Mouse (Mus musculus) heart, embryonic 11.5 days (tissue): ENCODE results near the gene Ap5z1. TPM values are rescaled to one million over a fixed set of nuclear protein-coding genes. Genes with fewer than 3 reads are reported as not detected.

Experiments used
- ATAC-seq: fragments of 200-750 bp; cut with Nextera tagmentation; replicated peaks from 2 replicates; pipeline ENCODE4 v1.8.0; 2017; ENCODE audit warnings: moderate library complexity; ENCODE audit not compliant: insufficient number of reproducible peaks, low FRiP score, low TSS enrichment
- H3K27ac ChIP-seq: fragments of 300-500 bp; sonication (generic); 2 replicates; pipeline ENCODE4 v1.5.1; 2014; ENCODE audit warnings: mild to moderate bottlenecking, low read depth, low read length
- H3K27me3 ChIP-seq: fragments of 300-500 bp; sonication (generic); 2 replicates; pipeline ENCODE4 v1.6.1; 2014; ENCODE audit warnings: mild to moderate bottlenecking, low read length, mixed read lengths; ENCODE audit not compliant: control insufficient read depth, insufficient read depth
- H3K36me3 ChIP-seq: fragments of 300-500 bp; sonication (generic); 2 replicates; pipeline ENCODE4 v1.6.1; 2014; ENCODE audit warnings: mild to moderate bottlenecking, low read length, moderate library complexity, mixed read lengths; ENCODE audit not compliant: control insufficient read depth, insufficient read depth
- H3K4me1 ChIP-seq: fragments of 300-500 bp; sonication (generic); 2 replicates; pipeline ENCODE4 v1.6.1; 2014; ENCODE audit warnings: low read length; ENCODE audit not compliant: control insufficient read depth, insufficient read depth
- H3K4me2 ChIP-seq: fragments of 300-500 bp; sonication (generic); 2 replicates; pipeline ENCODE4 v1.6.1; 2014; ENCODE audit warnings: mild to moderate bottlenecking, moderate library complexity
- H3K4me3 ChIP-seq: fragments of 300-500 bp; sonication (generic); 2 replicates; pipeline ENCODE4 v1.5.1; 2014; ENCODE audit warnings: low read depth, low read length
- H3K9ac ChIP-seq: fragments of 300-500 bp; sonication (generic); 2 replicates; pipeline ENCODE4 v1.6.1; 2014; ENCODE audit warnings: mild to moderate bottlenecking, low read depth, low read length, moderate library complexity
- H3K9me3 ChIP-seq: fragments of 300-500 bp; sonication (generic); replicated peaks from 2 replicates; pipeline ENCODE4 v1.6.1; 2016; ENCODE audit warnings: low read length; ENCODE audit not compliant: control insufficient read depth
- WGBS: fragments of 180-500 bp; shearing (Covaris S2); extraction: QIAGEN DNeasy Blood & Tissue Kit; methylation state at CpG from one replicate; pipeline ENCODE4 v1.1.7; 2014; ENCODE audit not compliant: insufficient replicate concordance; 5-methylcytosine and 5-hydroxymethylcytosine counted together
- polyA plus RNA-seq: library from polyadenylated mRNA; unstranded; fragments of >200 nt; fragmentation: Nextera tagmentation; extraction: Ambion mirVana; gene quantifications from 2 replicates; pipeline ENCODE4 v1.2.1, GENCODE M21; 2014

The Ap5z1 gene
- polyA plus RNA-seq, 1 experiment from 2014 or later = 6.4 TPM

DNA sequence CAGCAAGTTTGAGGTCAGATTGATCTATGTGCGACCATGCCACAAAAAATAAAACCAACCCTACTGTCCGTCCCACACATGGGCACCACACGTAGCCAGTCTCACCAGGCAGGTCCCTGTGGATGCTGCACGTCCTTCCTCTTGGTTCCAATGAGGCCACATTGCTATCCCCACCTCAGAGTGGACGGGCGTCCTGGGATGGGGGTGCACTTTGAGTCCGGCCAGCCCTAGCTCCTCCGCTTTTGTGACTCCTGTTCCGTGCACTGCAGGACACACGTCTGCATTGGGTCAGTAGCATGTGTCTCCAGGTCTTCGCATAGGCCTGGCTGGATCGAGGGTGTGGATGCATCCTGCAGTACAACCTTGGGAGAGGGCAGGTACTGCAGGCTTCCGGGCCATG lies 4.6 kb downstream of the Ap5z1 start:
- ATAC-seq = no peak
- Histone ChIP-seq H3K9me3 (no peaks in the 10 kb centered on the region), H3K9ac (no peak overlapping the region), H3K4me3 (no peak overlapping the region), H3K36me3 (peaks cover 14% of the 10 kb centered on the region), H3K27ac (no peak overlapping the region), H3K4me1 (peaks cover 3% of the 10 kb centered on the region; the same call in 1 of the 2 replicates), H3K4me2 (no peak overlapping the region), H3K27me3 (no peaks in the 10 kb centered on the region)
- WGBS = 90% methylated on average over 13 of the region's 13 CpGs

GRCm38 (mm10) chr5:142469796-142470195 lies 6.1 kb downstream of the Ap5z1 start:
- H3K36me3 ChIP-seq = peaks cover 14% of the 10 kb centered on the region
- H3K4me1 ChIP-seq = peaks cover 2% of the 10 kb centered on the region; the same call in 1 of the 2 replicates
- H3K27me3 ChIP-seq = no peaks in the 10 kb centered on the region
- no peak overlapping the region for H3K4me2 ChIP-seq
- no peaks in the 10 kb centered on the region for H3K9me3 ChIP-seq
- no peak overlapping the region for H3K4me3 ChIP-seq
- ATAC-seq = no peak; the same call in 1 of the 2 replicates
- no peak overlapping the region for H3K9ac ChIP-seq
- no peak overlapping the region for H3K27ac ChIP-seq
- WGBS = 87% methylated on average over 11 of the region's 11 CpGs

- H3K9me3 ChIP-seq = no peaks in the 10 kb centered on the region
- no peak overlapping the region for H3K4me3 ChIP-seq
- H3K4me2 ChIP-seq = no peak overlapping the region
- ATAC-seq = no peak
- peaks cover 13% of the 10 kb centered on the region for H3K36me3 ChIP-seq
- H3K9ac ChIP-seq = no peak overlapping the region
- H3K27ac ChIP-seq = no peak overlapping the region
- H3K4me1 ChIP-seq = no peaks in the 10 kb centered on the region
- no peaks in the 10 kb centered on the region for H3K27me3 ChIP-seq
- WGBS = 66% methylated on average over 10 of the region's 10 CpGs
Observed at GRCm38 (mm10) chr5:142473696-142474095, 10.0 kb downstream of the Ap5z1 start.

DNA sequence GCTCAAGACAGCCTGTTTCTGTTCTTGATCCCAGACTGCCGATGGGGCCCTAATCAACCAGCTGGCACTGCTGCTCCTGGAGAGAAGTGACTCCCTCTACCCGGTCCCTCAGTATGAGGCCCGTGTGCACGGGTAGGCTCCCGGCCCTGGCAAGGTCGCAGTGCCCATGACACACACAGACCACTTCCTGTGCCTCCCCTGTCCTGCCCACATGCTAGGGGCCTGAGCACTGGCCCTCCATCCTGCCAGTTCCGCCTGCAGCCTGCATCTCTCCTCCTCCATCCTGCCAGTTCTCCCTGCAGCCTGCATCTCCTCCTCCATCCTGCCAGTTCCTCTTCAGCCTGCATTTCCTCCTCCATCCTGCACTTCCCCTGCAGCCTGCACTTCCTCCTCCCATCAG lies 11.9 kb downstream of the Ap5z1 start:
- 68% methylated on average over 7 of the region's 7 CpGs for WGBS
- Histone ChIP-seq H3K9ac (no peak overlapping the region), H3K4me1 (no peaks in the 10 kb centered on the region), H3K9me3 (no peaks in the 10 kb centered on the region), H3K36me3 (0 out of 2 replicates have a peak, but pooled peaks cover 3% of the 10 kb centered on the region), H3K4me2 (no peak overlapping the region), H3K27me3 (no peaks in the 10 kb centered on the region), H3K4me3 (no peak overlapping the region), H3K27ac (no peak overlapping the region)
- ATAC-seq = no peak

DNA sequence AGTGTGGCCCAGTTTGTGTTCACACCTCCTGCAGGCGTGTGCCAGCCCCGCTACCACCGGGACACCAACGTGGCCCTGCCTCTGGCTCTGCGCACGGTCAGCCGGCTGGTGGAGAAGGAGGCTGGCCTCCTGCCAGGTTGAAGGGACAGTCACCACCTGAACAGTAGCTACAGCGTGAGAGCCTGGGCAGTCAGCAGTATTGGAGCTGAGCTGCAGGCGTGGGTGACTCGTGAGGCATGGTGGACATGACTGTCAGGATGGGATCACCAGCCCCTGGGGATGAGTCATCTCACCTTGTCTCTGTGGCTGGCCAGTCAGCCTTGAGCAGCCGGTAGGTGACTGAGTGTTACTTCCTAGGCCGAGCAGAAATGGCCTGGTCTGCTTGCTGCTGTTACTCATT lies 13.6 kb downstream of the Ap5z1 start:
- WGBS = 81% methylated on average over 12 of the region's 12 CpGs
- H3K27me3 ChIP-seq = no peaks in the 10 kb centered on the region
- H3K9me3 ChIP-seq = no peaks in the 10 kb centered on the region
- H3K36me3 ChIP-seq = no peaks in the 10 kb centered on the region
- no peak overlapping the region for H3K4me3 ChIP-seq
- no peak for ATAC-seq
- H3K9ac ChIP-seq = no peak overlapping the region
- H3K4me1 ChIP-seq = no peaks in the 10 kb centered on the region
- no peak overlapping the region for H3K27ac ChIP-seq
- H3K4me2 ChIP-seq = no peak overlapping the region

DNA sequence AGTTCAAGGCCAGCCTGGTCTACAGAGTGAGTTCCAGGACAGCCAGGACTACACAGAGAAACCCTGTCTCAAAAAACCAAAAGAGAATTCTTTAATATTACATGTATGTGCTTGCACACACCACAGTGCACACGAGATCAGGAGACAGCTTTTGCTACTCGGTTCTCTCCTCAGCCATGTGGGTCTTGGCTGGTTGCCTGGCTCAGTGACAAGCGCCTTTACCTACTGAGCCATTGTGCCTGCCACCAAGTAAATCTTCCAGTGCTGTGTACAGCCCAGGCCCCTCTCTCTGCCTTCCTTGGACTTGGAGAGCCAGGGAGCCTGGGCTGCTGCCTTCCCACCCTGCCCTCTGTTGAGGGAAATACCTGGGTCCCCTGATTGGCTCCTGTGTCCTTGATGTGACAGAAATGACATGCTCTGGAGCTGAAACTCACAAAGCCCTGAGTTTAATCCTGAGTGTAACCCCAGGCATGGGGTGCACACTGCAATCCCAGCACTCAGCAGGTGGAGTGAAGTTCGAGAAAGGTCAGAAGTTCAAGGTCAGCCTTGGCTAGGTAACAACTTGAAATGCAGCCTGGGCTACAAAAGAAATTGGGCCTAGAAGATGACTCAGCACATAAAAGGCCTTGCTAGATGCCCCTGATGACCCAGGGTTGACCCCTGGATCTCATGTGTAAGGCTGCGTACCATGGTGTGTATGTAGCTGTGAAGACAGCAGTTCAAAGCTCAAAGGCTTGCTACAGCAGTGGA lies 14.3 kb downstream of the Ap5z1 start:
- no peak overlapping the region for H3K9ac ChIP-seq
- no peaks in the 10 kb centered on the region for H3K9me3 ChIP-seq
- no peaks in the 10 kb centered on the region for H3K27me3 ChIP-seq
- H3K27ac ChIP-seq = no peak overlapping the region
- H3K4me1 ChIP-seq = no peaks in the 10 kb centered on the region
- ATAC-seq = no peak
- 83% methylated on average over 5 of the region's 5 CpGs for WGBS
- no peak overlapping the region for H3K4me3 ChIP-seq
- no peaks in the 10 kb centered on the region for H3K36me3 ChIP-seq
- no peak overlapping the region for H3K4me2 ChIP-seq

- Histone ChIP-seq H3K9me3 (no peaks in the 10 kb centered on the region), H3K27ac (no peak overlapping the region), H3K4me3 (no peak overlapping the region; the same call in 1 of the 2 replicates), H3K27me3 (no peaks in the 10 kb centered on the region), H3K4me1 (no peaks in the 10 kb centered on the region), H3K36me3 (no peaks in the 10 kb centered on the region), H3K4me2 (peak overlapping the region; percentile 37), H3K9ac (no peak overlapping the region)
- WGBS = 29% methylated on average over 17 of the region's 17 CpGs
- peak; percentile 33 for ATAC-seq
Observed at GRCm38 (mm10) chr5:142478829-142479435, 15.2 kb downstream of the Ap5z1 start.

DNA sequence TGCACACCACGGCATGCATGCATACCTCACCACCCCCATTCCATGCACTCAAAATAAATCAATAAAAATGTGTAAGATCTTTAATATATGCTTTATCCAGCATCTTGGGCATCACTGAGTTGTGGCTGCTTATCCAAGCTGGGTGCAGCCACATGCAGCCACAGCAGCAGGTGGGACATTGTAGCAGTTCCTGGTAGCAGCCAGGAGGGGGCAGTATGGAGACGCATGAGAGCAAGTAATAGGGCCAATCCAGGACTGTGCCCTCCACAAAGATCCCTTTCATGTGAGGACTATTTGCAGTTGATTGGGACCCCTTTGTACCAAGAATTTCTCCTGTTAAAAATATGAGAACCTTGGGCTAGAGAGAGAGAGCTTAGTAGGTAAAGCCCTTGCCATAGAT lies 18.8 kb downstream of the Ap5z1 start:
- 54% methylated on average over 2 of the region's 2 CpGs for whole genome bisulfite sequencing
- no peak for ATAC-seq
- H3K27me3 ChIP-seq = no peaks in the 10 kb centered on the region
- H3K9me3 ChIP-seq = no peaks in the 10 kb centered on the region
- no peak overlapping the region for H3K9ac ChIP-seq
- no peak overlapping the region for H3K27ac ChIP-seq
- H3K4me1 ChIP-seq = no peaks in the 10 kb centered on the region
- H3K4me3 ChIP-seq = no peak overlapping the region
- no peaks in the 10 kb centered on the region for H3K36me3 ChIP-seq
- no peak overlapping the region for H3K4me2 ChIP-seq

DNA sequence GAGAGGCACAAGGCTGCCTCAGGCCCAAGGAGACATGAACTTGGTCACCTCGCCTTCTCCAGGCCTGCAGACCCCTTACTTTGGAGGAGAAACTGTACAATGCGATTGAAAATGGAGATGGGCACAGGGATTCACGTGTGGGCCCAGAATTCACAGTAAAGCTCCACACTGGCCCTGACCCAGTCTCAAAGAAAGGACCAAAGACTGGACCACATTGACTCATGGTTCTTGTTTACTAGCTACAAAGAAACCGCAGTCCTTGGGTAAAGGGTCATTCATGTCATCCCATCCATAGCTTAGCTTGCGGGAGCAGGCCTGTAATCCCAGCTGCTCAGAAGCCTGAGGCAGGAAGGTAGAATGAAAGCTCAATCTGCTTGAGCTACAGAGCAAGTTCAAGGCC lies 19.8 kb downstream of the Ap5z1 start:
- Histone ChIP-seq H3K36me3 (no peaks in the 10 kb centered on the region), H3K9me3 (no peaks in the 10 kb centered on the region), H3K27me3 (no peaks in the 10 kb centered on the region), H3K27ac (no peak overlapping the region), H3K9ac (no peak overlapping the region), H3K4me2 (no peak overlapping the region), H3K4me3 (no peak overlapping the region), H3K4me1 (no peaks in the 10 kb centered on the region)
- WGBS = 87% methylated on average over 5 of the region's 5 CpGs
- no peak for ATAC-seq
